Mouse (Mus musculus) spleen, adult 2 months (tissue): Measurements from ENCODE around the gene Smyd2. TPM values are rescaled to one million over a fixed set of nuclear protein-coding genes. Genes with fewer than 3 reads are reported as not detected.

Source experiments
- DNase-seq, 2 experiments: peaks; one replicate each; pipeline versions ENCODE4 v3.0.0 to v3.0.0-alpha.2; 2012 to 2021; ENCODE audit warnings: low spot score in 2 of 2, low read depth in 1 of 2
- H3K27ac ChIP-seq: fragments of 200-500 bp; 2 replicates; pipeline ENCODE4 v1.5.1; 2012; ENCODE audit warnings: low read length, inconsistent platforms; ENCODE audit not compliant: insufficient read depth
- H3K27me3 ChIP-seq: fragments of 200-500 bp; 2 replicates; pipeline ENCODE4 v1.6.1; 2012; ENCODE audit warnings: mild to moderate bottlenecking, moderate library complexity, low read length, inconsistent platforms; ENCODE audit not compliant: control insufficient read depth, insufficient read depth
- H3K36me3 ChIP-seq: fragments of 200-500 bp; 2 replicates; pipeline ENCODE4 v1.6.1; 2012; ENCODE audit warnings: mild to moderate bottlenecking, low read length, inconsistent platforms; ENCODE audit not compliant: control insufficient read depth, insufficient read depth
- H3K4me1 ChIP-seq: fragments of 200-500 bp; 2 replicates; pipeline ENCODE4 v1.6.1; 2011; ENCODE audit warnings: inconsistent platforms; ENCODE audit not compliant: control insufficient read depth, insufficient read depth, insufficient read length
- H3K4me3 ChIP-seq: fragments of 200-500 bp; 2 replicates; pipeline ENCODE4 v1.5.1; 2011; ENCODE audit warnings: mild to moderate bottlenecking, inconsistent platforms; ENCODE audit not compliant: insufficient read depth, insufficient read length; ENCODE audit errors: extremely low read depth
- CTCF ChIP-seq: fragments of 200-500 bp; IDR thresholded peaks from 2 replicates; pipeline ENCODE4 v1.5.1; 2011; ENCODE audit warnings: mild to moderate bottlenecking, inconsistent platforms; ENCODE audit not compliant: insufficient read depth, insufficient read length, insufficient replicate concordance; ENCODE audit errors: extremely low read depth
- POLR2A ChIP-seq: fragments of 200-500 bp; IDR thresholded peaks from 2 replicates; pipeline ENCODE4 v1.6.1; 2011; ENCODE audit warnings: low read depth, low read length, inconsistent platforms
- WGBS: fragments of 180-500 bp; shearing (Covaris S2); methylation state at CpG from one replicate; pipeline ENCODE4 v1.1.7; 2018; 5-methylcytosine and 5-hydroxymethylcytosine counted together
- polyA plus RNA-seq: library from polyadenylated mRNA; depleted of rRNA; stranded (reverse); fragments of >200 nt; gene quantifications from 2 replicates; pipeline ENCODE4 v1.2.3, GENCODE M21; 2012; rRNA removed

Gene Smyd2
- polyA plus RNA-seq, 1 experiment: 14.6 TPM

DNA sequence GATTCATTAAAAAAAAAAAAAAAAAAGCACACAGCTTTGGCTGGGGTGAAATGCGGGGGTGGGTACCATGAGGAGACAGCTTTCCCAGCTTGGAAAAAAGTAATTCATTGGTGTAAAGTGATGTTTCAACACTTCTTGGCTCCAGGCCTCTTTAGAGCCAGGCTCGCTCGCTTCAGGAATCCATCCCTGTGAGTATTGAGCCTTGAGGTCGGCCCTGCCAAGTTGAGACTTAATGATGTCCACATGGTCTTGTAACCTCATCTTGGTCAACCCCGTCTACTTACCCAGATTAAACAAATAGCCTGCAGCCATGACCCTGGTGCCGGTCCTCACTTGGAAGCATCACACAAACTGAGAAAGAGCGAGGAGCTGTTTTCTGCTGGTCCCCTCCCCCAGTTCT is 69.7 kb downstream of the Smyd2 start:
- no peak overlapping the region for H3K27ac ChIP-seq
- no peaks in the 10 kb centered on the region for H3K4me1 ChIP-seq
- H3K4me3 ChIP-seq: no peak overlapping the region
- no peaks in the 10 kb centered on the region for H3K27me3 ChIP-seq
- 91% methylated on average over 7 of the region's 7 CpGs for WGBS
- no peaks in the 10 kb centered on the region for H3K36me3 ChIP-seq
- no peak for DNase-seq
- TF ChIP-seq POLR2A: no peak

DNA sequence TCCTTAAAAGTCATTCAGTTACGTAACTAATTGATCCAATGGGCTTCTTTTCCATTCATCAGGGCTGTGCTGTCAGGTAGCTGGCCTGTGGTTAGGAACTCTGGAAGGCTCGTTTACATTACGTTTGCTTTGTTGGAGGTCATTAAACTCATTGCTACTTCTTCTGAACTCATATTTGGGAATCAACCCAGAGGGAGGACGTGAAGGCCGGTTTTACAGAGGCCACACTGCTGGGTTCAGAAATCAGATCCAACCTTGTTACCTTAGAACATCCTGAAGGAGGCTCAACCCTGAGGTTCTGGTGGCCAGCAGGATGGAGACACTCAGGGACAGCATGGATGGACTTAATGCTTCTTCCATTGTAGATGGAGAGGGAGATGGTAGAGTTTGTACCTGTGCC is 70.1 kb downstream of the Smyd2 start:
- Histone ChIP-seq H3K4me1 (no peaks in the 10 kb centered on the region), H3K27ac (no peak overlapping the region), H3K4me3 (no peak overlapping the region), H3K36me3 (no peaks in the 10 kb centered on the region), H3K27me3 (no peaks in the 10 kb centered on the region)
- no peak for DNase-seq
- WGBS: 91% methylated on average over 5 of the region's 5 CpGs
- TF ChIP-seq CTCF (no peak), POLR2A (no peak)

DNA sequence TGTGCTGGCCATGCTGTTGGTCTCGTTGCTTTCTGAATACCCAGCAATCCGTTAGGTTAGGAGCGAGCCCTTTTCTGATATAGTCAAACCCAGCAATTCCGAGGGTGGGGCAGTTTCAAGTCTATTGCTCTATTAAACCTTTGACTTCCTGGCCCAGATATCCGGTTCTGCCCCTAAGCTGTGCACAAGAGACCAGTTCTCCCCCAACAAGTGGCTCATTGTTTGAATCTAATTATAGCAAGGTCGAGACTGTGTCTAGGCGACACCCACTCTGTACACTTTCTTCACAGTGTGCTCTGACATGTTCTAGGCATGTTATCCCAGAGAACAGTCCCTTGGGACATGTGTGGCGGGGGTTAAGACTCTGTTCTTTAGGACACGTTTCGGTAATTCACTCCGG is 72.6 kb downstream of the Smyd2 start:
- H3K4me3 ChIP-seq: no peak overlapping the region
- H3K27ac ChIP-seq: no peak overlapping the region
- H3K4me1 ChIP-seq: no peaks in the 10 kb centered on the region
- DNase-seq: no peak
- no peaks in the 10 kb centered on the region for H3K27me3 ChIP-seq
- WGBS: 90% methylated on average over 11 of the region's 11 CpGs
- no peaks in the 10 kb centered on the region for H3K36me3 ChIP-seq
- no peak for TF ChIP-seq POLR2A
- no peak for TF ChIP-seq CTCF

DNA sequence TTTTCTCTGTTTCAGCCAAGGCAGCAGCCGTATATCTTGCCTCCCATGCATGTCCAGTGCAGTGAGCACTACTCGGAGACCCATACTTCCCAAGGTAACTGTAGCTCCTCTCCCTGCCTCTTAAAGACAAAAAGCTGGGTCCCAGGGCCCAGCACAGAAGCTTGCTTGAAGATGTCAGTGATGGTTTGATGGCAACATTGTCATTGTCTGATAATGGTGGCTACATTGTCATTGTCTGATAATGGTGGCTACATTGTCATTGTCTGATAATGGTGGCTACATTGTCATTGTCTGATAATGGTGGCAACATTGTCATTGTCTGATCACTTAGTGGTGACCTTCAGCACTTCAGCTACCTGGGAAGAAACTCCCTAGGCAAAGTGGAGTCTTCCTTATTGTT is 75.8 kb downstream of the Smyd2 start:
- no peak overlapping the region for H3K27ac ChIP-seq
- no peak overlapping the region for H3K4me3 ChIP-seq
- no peak for TF ChIP-seq CTCF
- no peak for TF ChIP-seq POLR2A
- WGBS: 92% methylated on average over 2 of the region's 2 CpGs
- H3K4me1 ChIP-seq: no peaks in the 10 kb centered on the region
- no peaks in the 10 kb centered on the region for H3K27me3 ChIP-seq
- no peaks in the 10 kb centered on the region for H3K36me3 ChIP-seq
- no peak for DNase-seq

DNA sequence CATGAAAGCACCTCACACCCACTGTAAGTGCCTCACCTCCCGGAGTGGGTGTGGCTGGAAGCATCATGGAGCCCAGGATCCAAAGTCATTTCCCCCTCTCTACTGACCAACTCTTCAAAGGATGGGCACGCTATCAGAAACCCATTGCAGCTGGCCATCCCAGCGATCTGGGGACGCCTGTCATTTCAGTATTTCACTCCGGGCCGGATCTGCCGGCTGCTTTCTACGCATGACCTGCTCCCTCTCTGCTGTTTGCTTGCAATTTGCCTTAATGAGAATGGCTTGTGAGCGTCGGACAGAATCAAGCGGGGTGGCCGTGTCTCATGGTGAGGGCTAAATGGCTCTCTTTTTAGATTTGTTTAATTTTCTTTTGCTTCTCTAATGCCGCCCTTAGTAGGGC is 88.0 kb downstream of the Smyd2 start:
- H3K36me3 ChIP-seq: no peaks in the 10 kb centered on the region
- no peak for DNase-seq
- 94% methylated on average over 13 of the region's 13 CpGs for WGBS
- no peak for TF ChIP-seq CTCF
- TF ChIP-seq POLR2A: no peak
- H3K4me3 ChIP-seq: no peak overlapping the region
- no peaks in the 10 kb centered on the region for H3K4me1 ChIP-seq
- H3K27me3 ChIP-seq: no peaks in the 10 kb centered on the region
- H3K27ac ChIP-seq: no peak overlapping the region

DNA sequence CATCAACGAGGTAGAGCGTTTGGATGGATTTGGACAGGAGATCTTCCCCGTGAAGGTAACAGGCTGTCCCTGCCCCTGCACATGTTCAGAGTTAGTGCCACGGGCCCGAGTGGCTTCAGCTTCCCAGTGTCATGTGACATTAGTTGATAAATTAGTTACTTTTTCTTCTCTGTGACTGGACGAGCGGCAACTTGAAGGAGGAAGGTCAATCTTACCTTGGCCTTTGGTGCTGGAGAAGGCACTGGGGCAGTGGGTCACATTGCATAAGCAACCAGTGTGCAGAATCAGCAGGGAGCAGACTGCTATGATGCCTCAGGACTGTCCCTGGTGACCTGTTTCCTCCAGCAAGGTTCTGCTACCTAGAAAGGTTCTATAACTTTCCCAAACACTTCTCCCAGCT is 88.8 kb downstream of the Smyd2 start:
- WGBS: 93% methylated on average over 7 of the region's 7 CpGs
- Histone ChIP-seq H3K4me3 (no peak overlapping the region), H3K4me1 (no peaks in the 10 kb centered on the region), H3K36me3 (no peaks in the 10 kb centered on the region), H3K27me3 (no peaks in the 10 kb centered on the region), H3K27ac (no peak overlapping the region)
- DNase-seq: no peak
- TF ChIP-seq POLR2A (no peak), CTCF (no peak)

DNA sequence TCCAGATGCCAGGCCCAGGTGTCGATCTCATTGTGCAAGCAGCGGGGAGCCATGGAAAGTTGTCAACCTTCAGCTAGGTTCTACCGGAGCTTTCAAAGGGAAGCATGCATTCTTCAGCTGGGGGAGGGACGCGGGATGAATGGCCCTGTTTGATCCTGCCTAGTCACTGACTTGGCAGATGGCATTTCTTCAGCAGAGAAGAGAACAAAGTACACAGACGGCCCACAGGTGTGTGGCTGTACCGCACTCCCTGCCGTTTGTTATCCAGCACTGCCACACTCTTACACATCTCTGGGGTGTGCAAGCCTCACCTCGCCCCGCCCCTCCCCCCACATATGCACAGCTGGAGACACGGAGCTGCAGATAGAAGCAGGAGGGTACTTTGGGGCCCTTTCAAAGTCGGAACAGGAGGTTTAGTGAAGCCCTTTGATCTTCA is 91.3 kb downstream of the Smyd2 start:
- DNase-seq: no peak
- WGBS: 53% methylated on average over 12 of the region's 12 CpGs
- no peaks in the 10 kb centered on the region for H3K36me3 ChIP-seq

More for the DNA sequence above, 91.3 kb downstream of the Smyd2 start:
- TF ChIP-seq CTCF: no peak
- no peak for TF ChIP-seq POLR2A
- no peak overlapping the region for H3K4me3 ChIP-seq
- no peak overlapping the region for H3K27ac ChIP-seq
- no peaks in the 10 kb centered on the region for H3K27me3 ChIP-seq
- no peaks in the 10 kb centered on the region for H3K4me1 ChIP-seq

Other genes with a start within 250 kb of the Smyd2 start
- 0.58 and 1.7 TPM in 2 replicates for gene Cenpf, start 234.3 kb downstream of the Smyd2 start, polyA plus RNA-seq
- 7.1 and 11.2 TPM in 2 replicates for gene Ptpn14, start 194.1 kb downstream of the Smyd2 start, polyA plus RNA-seq
- gene Prox1, start 248.4 kb upstream of the Smyd2 start, polyA plus RNA-seq: 1.6 and 2.2 TPM in 2 replicates